18 mouse cellular contexts compared by ENCODE assay signal in the genomic region with DNA sequence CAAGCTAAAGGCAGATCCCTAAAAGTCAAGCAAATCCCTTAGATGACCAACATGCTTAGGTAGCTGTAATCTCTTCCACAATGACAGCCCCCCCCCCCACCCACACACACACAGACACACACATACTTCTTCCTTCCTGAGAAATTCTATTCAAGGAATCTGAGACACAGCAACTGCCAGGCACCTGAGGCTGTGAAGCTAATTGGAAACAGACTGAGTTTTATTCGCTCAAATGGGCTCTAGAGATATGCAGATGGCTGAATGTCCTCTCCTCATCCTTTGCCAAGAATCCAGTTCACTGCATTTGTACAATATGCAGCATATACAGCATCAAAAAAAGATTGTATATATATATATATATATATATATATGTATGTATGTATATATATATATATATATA. TPM values are rescaled to one million over a fixed set of nuclear protein-coding genes. Genes with fewer than 3 reads are reported as not detected.
DNase-seq lines count a peak whose midpoint lies in the region; ATAC-seq and TF ChIP-seq lines count a peak whose summit lies in the region.
"Had no signal": no experiment of that assay in that cellular context is flagged by ENCODE, and none has a peak within 500 bp of the region (broad histone marks: within the 10 kb centered on the region; RNA-seq: fewer than 3 reads in every experiment).

No protein-coding gene starts in this region.

- no peaks in the 10 kb centered on the region for H3K27me3 ChIP-seq in midbrain, embryonic 11.5 days (ENCODE audit: control insufficient read depth, insufficient read depth, low read length)
- no peaks in the 10 kb centered on the region for H3K27me3 ChIP-seq in midbrain, embryonic 16.5 days (ENCODE audit: control insufficient read depth, insufficient read depth, low read depth, low read length)
- H3K27me3 ChIP-seq in cerebellum, adult 2 months (ENCODE audit: control insufficient read depth, insufficient read depth, low read length): no peaks in the 10 kb centered on the region
- no peaks in the 10 kb centered on the region for H3K27me3 ChIP-seq in intestine, postnatal 0 days (replicated peaks; ENCODE audit: control insufficient read depth, insufficient read depth, low read length)
- H3K27me3 ChIP-seq: heart, embryonic 13.5 days; limb, embryonic 12.5 days; midbrain, embryonic 12.5 days had no signal

- intact Hi-C loops in left cerebral cortex, adult 2 months (cut with DNase I): no loop called here

- no peak overlapping the region for H3K27ac ChIP-seq in midbrain, embryonic 11.5 days (ENCODE audit: low read depth, low read length)
- no peak overlapping the region for H3K27ac ChIP-seq in midbrain, embryonic 16.5 days (ENCODE audit: low read length)
- H3K27ac ChIP-seq in cerebellum, adult 2 months (ENCODE audit: insufficient read depth, low read length): no peak overlapping the region
- no peak overlapping the region for H3K27ac ChIP-seq in left cerebral cortex, adult 2 months
- no peak overlapping the region for H3K27ac ChIP-seq in intestine, postnatal 0 days (ENCODE audit: low read depth, low read length)
- H3K27ac ChIP-seq: heart, embryonic 13.5 days; limb, embryonic 12.5 days; midbrain, embryonic 12.5 days had no signal

- no peak for ATAC-seq in midbrain, embryonic 11.5 days (ENCODE audit: low FRiP score)
- ATAC-seq in midbrain, embryonic 16.5 days: no peak
- ATAC-seq in intestine, postnatal 0 days: no peak
- ATAC-seq: CD4-positive, CD25-positive, alpha-beta regulatory T cell, adult 4 months; forebrain, embryonic 16.5 days had no signal

- TF ChIP-seq CTCF in cerebellum, adult 2 months (IDR thresholded peaks at IDR 0.05; ENCODE audit: borderline replicate concordance, insufficient read depth, low read depth, low read length): no peak
- no peak for TF ChIP-seq CTCF in left cerebral cortex, adult 2 months (IDR thresholded peaks at IDR 0.05)
- no peak for TF ChIP-seq CTCF in intestine, postnatal 0 days (IDR thresholded peaks at IDR 0.05; ENCODE audit: low read depth)

- 82% methylated on average over 1 of the region's 1 CpGs for WGBS in midbrain, embryonic 11.5 days
- WGBS in midbrain, embryonic 16.5 days: 63% methylated on average over 1 of the region's 1 CpGs
- WGBS in cerebellum, adult 2 months: 13% methylated on average over 1 of the region's 1 CpGs
- WGBS in intestine, postnatal 0 days: 75% methylated on average over 1 of the region's 1 CpGs

- no peak overlapping the region for H3K9ac ChIP-seq in midbrain, embryonic 11.5 days (ENCODE audit: low read length)
- H3K9ac ChIP-seq in midbrain, embryonic 16.5 days (ENCODE audit: low read depth, low read length): no peak overlapping the region
- H3K9ac ChIP-seq in intestine, postnatal 0 days (ENCODE audit: low read depth, low read length): no peak overlapping the region
- H3K9ac ChIP-seq: heart, embryonic 13.5 days; limb, embryonic 12.5 days; midbrain, embryonic 12.5 days had no signal

- no peaks in the 10 kb centered on the region for H3K9me3 ChIP-seq in midbrain, embryonic 11.5 days (ENCODE audit: control insufficient read depth, low read length)
- no peaks in the 10 kb centered on the region for H3K9me3 ChIP-seq in midbrain, embryonic 16.5 days (replicated peaks; ENCODE audit: control insufficient read depth, low read length, poor library complexity, severe bottlenecking)
- H3K9me3 ChIP-seq in intestine, postnatal 0 days (ENCODE audit: control insufficient read depth): no peaks in the 10 kb centered on the region
- H3K9me3 ChIP-seq: heart, embryonic 13.5 days; limb, embryonic 12.5 days; midbrain, embryonic 12.5 days had no signal

- H3K4me2 ChIP-seq in midbrain, embryonic 11.5 days: no peak overlapping the region
- no peak overlapping the region for H3K4me2 ChIP-seq in midbrain, embryonic 16.5 days (ENCODE audit: low read length)
- H3K4me2 ChIP-seq in intestine, postnatal 0 days (replicated peaks; ENCODE audit: low read depth): no peak overlapping the region
- H3K4me2 ChIP-seq: heart, embryonic 13.5 days; limb, embryonic 12.5 days; midbrain, embryonic 12.5 days had no signal

- no peaks in the 10 kb centered on the region for H3K4me1 ChIP-seq in midbrain, embryonic 11.5 days (ENCODE audit: control insufficient read depth, insufficient read depth, low read length)
- H3K4me1 ChIP-seq in midbrain, embryonic 16.5 days (ENCODE audit: control insufficient read depth, insufficient read depth, low read length): no peaks in the 10 kb centered on the region
- peaks cover 2% of the 10 kb centered on the region; the same call in 1 of the 2 replicates for H3K4me1 ChIP-seq in cerebellum, adult 2 months (ENCODE audit: control insufficient read depth, insufficient read depth, low read length)
- H3K4me1 ChIP-seq in intestine, postnatal 0 days (replicated peaks; ENCODE audit: control insufficient read depth, insufficient read depth, low read length): no peaks in the 10 kb centered on the region
- H3K4me1 ChIP-seq: heart, embryonic 13.5 days; midbrain, embryonic 12.5 days had no signal

- peak; percentile 68 for DNase-seq in midbrain, embryonic 11.5 days (ENCODE audit: low spot score, missing footprints)
- peak; percentile 18 to 72 for DNase-seq in cerebellum, adult 2 months
- peak; percentile 46 for DNase-seq in embryo, embryonic 11 days
- DNase-seq in telencephalon, adult 2 months (ENCODE audit: low read depth, low spot score): peak; percentile 9
- no peak for DNase-seq in left cerebral cortex, adult 2 months (ENCODE audit: extremely low spot score in 1 of 2, low spot score in 2 of 2)
- DNase-seq: adrenal gland, postnatal 14 days; heart, postnatal 4 days; kidney, postnatal 25 days; layer of hippocampus, postnatal 36 days had no signal

- no peak for TF ChIP-seq POLR2A in cerebellum, adult 2 months (IDR thresholded peaks at IDR 0.05; ENCODE audit: borderline replicate concordance, insufficient read depth, low read length)

- H3K36me3 ChIP-seq in midbrain, embryonic 11.5 days (ENCODE audit: control insufficient read depth, insufficient read depth, low read length): no peaks in the 10 kb centered on the region
- no peaks in the 10 kb centered on the region for H3K36me3 ChIP-seq in midbrain, embryonic 16.5 days (ENCODE audit: control insufficient read depth, insufficient read depth, low read length)
- H3K36me3 ChIP-seq in intestine, postnatal 0 days (ENCODE audit: control insufficient read depth, insufficient read depth): no peaks in the 10 kb centered on the region
- H3K36me3 ChIP-seq: heart, embryonic 13.5 days; limb, embryonic 12.5 days; midbrain, embryonic 12.5 days had no signal

- H3K4me3 ChIP-seq in midbrain, embryonic 11.5 days (ENCODE audit: low read depth, low read length): no peak overlapping the region
- no peak overlapping the region for H3K4me3 ChIP-seq in midbrain, embryonic 16.5 days (ENCODE audit: low read depth, low read length)
- H3K4me3 ChIP-seq in cerebellum, adult 2 months (replicated peaks; ENCODE audit: insufficient read depth, low read depth, low read length): no peak overlapping the region
- H3K4me3 ChIP-seq in left cerebral cortex, adult 2 months: no peak overlapping the region
- no peak overlapping the region for H3K4me3 ChIP-seq in intestine, postnatal 0 days (ENCODE audit: low read depth, low read length)
- H3K4me3 ChIP-seq: erythroblast, embryonic 14.5 days; heart, embryonic 13.5 days; limb, embryonic 12.5 days; midbrain, embryonic 12.5 days had no signal

RNA-seq across cellular contexts. Expression of gene Adgra3, which starts 24.6 kb away (rescaled TPM):
- polyA plus RNA-seq in midbrain, embryonic 11.5 days (2014; fragmentation: Nextera tagmentation; extraction: Ambion mirVana): 37.3 and 41.2 TPM in 2 replicates
- polyA plus RNA-seq in midbrain, embryonic 16.5 days (2015; fragmentation: Nextera tagmentation; extraction: Ambion mirVana): 9.9 and 11.5 TPM in 2 replicates
- polyA plus RNA-seq in cerebellum, adult 2 months (2012; rRNA removed): 10.6 and 11.4 TPM in 2 replicates
- total RNA-seq in left cerebral cortex, adult 2 months (2021): 10 to 100 TPM; 22.8 to 27.3 TPM
- 8.9 and 10.5 TPM in 2 replicates for polyA plus RNA-seq in intestine, postnatal 0 days (2015; fragmentation: Nextera tagmentation; extraction: Ambion mirVana)
- total RNA-seq: MEL had no signal
- polyA plus RNA-seq: CD4-positive, CD25-positive, alpha-beta regulatory T cell, adult 4 months had no signal

Comparison
In these comparisons a context has a peak if more than half of its experiments do, and no peak if none do; other contexts are left out.
1. DNase-seq: peak in midbrain, embryonic 11.5 days (single experiment), cerebellum, adult 2 months (2 of 2), embryo, embryonic 11 days (single experiment) and telencephalon, adult 2 months (single experiment); none in left cerebral cortex, adult 2 months (0 of 2).